Mouse (Mus musculus) forebrain, embryonic 16.5 days (tissue): ENCODE measurements at regions not wholly inside any gene's neighbourhood (a gene's known extent, or its start where the extent isn't known, plus 50 kb on each side); places are given as distances from the start of the nearest gene placed in this dataset.

Experiments used
- ATAC-seq: fragments of 200-750 bp; cut with Nextera tagmentation; 2 replicates; pipeline ENCODE4 v1.8.0; 2017; ENCODE audit warnings: mild to moderate bottlenecking, moderate library complexity
- H3K27ac ChIP-seq: fragments of 300-500 bp; sonication (generic); 2 replicates; pipeline ENCODE4 v1.5.1; 2014; ENCODE audit warnings: low read length, control low read depth
- H3K27me3 ChIP-seq: fragments of 300-500 bp; sonication (generic); replicated peaks from 2 replicates; pipeline ENCODE4 v1.6.1; 2014; ENCODE audit warnings: low read length; ENCODE audit not compliant: control insufficient read depth, insufficient read depth
- H3K36me3 ChIP-seq: fragments of 300-500 bp; sonication (generic); 2 replicates; pipeline ENCODE4 v1.6.1; 2014; ENCODE audit not compliant: control insufficient read depth, insufficient read depth
- H3K4me1 ChIP-seq: fragments of 300-500 bp; sonication (generic); replicated peaks from 2 replicates; pipeline ENCODE4 v1.6.1; 2014; ENCODE audit warnings: low read length; ENCODE audit not compliant: control insufficient read depth, insufficient read depth
- H3K4me2 ChIP-seq: fragments of 300-500 bp; sonication (generic); 2 replicates; pipeline ENCODE4 v1.6.1; 2014; ENCODE audit warnings: mild to moderate bottlenecking, low read length, control low read depth
- H3K4me3 ChIP-seq: fragments of 300-500 bp; sonication (generic); replicated peaks from 2 replicates; pipeline ENCODE4 v1.5.1; 2014; ENCODE audit warnings: mild to moderate bottlenecking, low read length, control low read depth
- H3K9ac ChIP-seq: fragments of 300-500 bp; sonication (generic); replicated peaks from 2 replicates; pipeline ENCODE4 v1.6.1; 2014; ENCODE audit warnings: low read depth, low read length, control low read depth
- H3K9me3 ChIP-seq: fragments of 300-500 bp; sonication (generic); 2 replicates; pipeline ENCODE4 v1.6.1; 2016; ENCODE audit warnings: low read length; ENCODE audit not compliant: control insufficient read depth
- WGBS: fragments of 180-500 bp; shearing (Covaris S2); extraction: QIAGEN DNeasy Blood & Tissue Kit; methylation state at CpG from one replicate; pipeline ENCODE4 v1.1.7; 2014; 5-methylcytosine and 5-hydroxymethylcytosine counted together

- Histone ChIP-seq H3K9ac (no peak overlapping the region), H3K4me2 (no peak overlapping the region), H3K27ac (no peak overlapping the region), H3K27me3 (no peaks in the 10 kb centered on the region), H3K4me1 (no peaks in the 10 kb centered on the region), H3K4me3 (no peak overlapping the region), H3K36me3 (no peaks in the 10 kb centered on the region), H3K9me3 (no peaks in the 10 kb centered on the region)
- peak; percentile 47; the same call in 1 of the 2 replicates for ATAC-seq
- 74% methylated on average over 11 of the region's 11 CpGs for WGBS
Observed at GRCm38 (mm10) chr7:71816138-71816537, 464.9 kb upstream of the Gm10295 start.

GRCm38 (mm10) chr7:71794201-71794600, 442.9 kb upstream of the Gm10295 start:
- Histone ChIP-seq H3K9me3 (no peaks in the 10 kb centered on the region), H3K27me3 (no peaks in the 10 kb centered on the region), H3K27ac (no peak overlapping the region), H3K9ac (no peak overlapping the region), H3K4me2 (no peak overlapping the region), H3K4me1 (no peaks in the 10 kb centered on the region), H3K36me3 (no peaks in the 10 kb centered on the region), H3K4me3 (no peak overlapping the region)
- 59% methylated on average over 7 of the region's 7 CpGs for WGBS
- ATAC-seq, result no peak

GRCm38 (mm10) chr7:71788401-71788800, 437.1 kb upstream of the Gm10295 start:
- H3K9ac ChIP-seq, result no peak overlapping the region
- H3K4me3 ChIP-seq, result no peak overlapping the region
- H3K36me3 ChIP-seq, result no peaks in the 10 kb centered on the region
- ATAC-seq, result no peak
- no peak overlapping the region for H3K4me2 ChIP-seq
- no peaks in the 10 kb centered on the region for H3K9me3 ChIP-seq
- no peak overlapping the region for H3K27ac ChIP-seq
- H3K27me3 ChIP-seq, result no peaks in the 10 kb centered on the region
- no peaks in the 10 kb centered on the region for H3K4me1 ChIP-seq

GRCm38 (mm10) chr7:71782496-71782895, 431.2 kb upstream of the Gm10295 start:
- Histone ChIP-seq H3K27me3 (no peaks in the 10 kb centered on the region), H3K27ac (no peak overlapping the region), H3K4me2 (no peak overlapping the region), H3K4me3 (no peak overlapping the region), H3K4me1 (no peaks in the 10 kb centered on the region), H3K9me3 (no peaks in the 10 kb centered on the region), H3K9ac (no peak overlapping the region), H3K36me3 (no peaks in the 10 kb centered on the region)
- 90% methylated on average over 4 of the region's 4 CpGs for WGBS
- no peak for ATAC-seq

GRCm38 (mm10) chr7:71749886-71750285, 398.6 kb upstream of the Gm10295 start:
- H3K9me3 ChIP-seq, result no peaks in the 10 kb centered on the region
- no peak overlapping the region for H3K4me3 ChIP-seq
- WGBS, result 37% methylated on average over 5 of the region's 5 CpGs
- H3K4me1 ChIP-seq, result no peaks in the 10 kb centered on the region
- no peak for ATAC-seq
- no peaks in the 10 kb centered on the region for H3K27me3 ChIP-seq
- H3K36me3 ChIP-seq, result no peaks in the 10 kb centered on the region
- H3K27ac ChIP-seq, result no peak overlapping the region
- no peak overlapping the region for H3K9ac ChIP-seq
- H3K4me2 ChIP-seq, result no peak overlapping the region

- WGBS, result 51% methylated on average over 7 of the region's 7 CpGs
- no peak overlapping the region for H3K4me2 ChIP-seq
- no peak overlapping the region for H3K9ac ChIP-seq
- ATAC-seq, result peak; percentile 80
- no peaks in the 10 kb centered on the region for H3K36me3 ChIP-seq
- no peak overlapping the region for H3K4me3 ChIP-seq
- no peaks in the 10 kb centered on the region for H3K9me3 ChIP-seq
- H3K4me1 ChIP-seq, result no peaks in the 10 kb centered on the region
- H3K27ac ChIP-seq, result no peak overlapping the region
- no peaks in the 10 kb centered on the region for H3K27me3 ChIP-seq
Observed at GRCm38 (mm10) chr7:71746118-71746897, 395.0 kb upstream of the Gm10295 start.

- no peaks in the 10 kb centered on the region for H3K36me3 ChIP-seq
- H3K27ac ChIP-seq, result no peak overlapping the region
- no peak overlapping the region for H3K4me2 ChIP-seq
- ATAC-seq, result no peak
- H3K27me3 ChIP-seq, result no peaks in the 10 kb centered on the region
- no peaks in the 10 kb centered on the region for H3K9me3 ChIP-seq
- H3K4me1 ChIP-seq, result no peaks in the 10 kb centered on the region
- no peak overlapping the region for H3K4me3 ChIP-seq
- H3K9ac ChIP-seq, result no peak overlapping the region
Observed at GRCm38 (mm10) chr7:71728509-71728908, 377.2 kb upstream of the Gm10295 start.

- H3K4me3 ChIP-seq, result no peak overlapping the region
- WGBS, result 83% methylated on average over 4 of the region's 4 CpGs
- H3K4me2 ChIP-seq, result no peak overlapping the region
- peaks cover 5% of the 10 kb centered on the region; the same call in 1 of the 2 replicates for H3K4me1 ChIP-seq
- no peak for ATAC-seq
- no peak overlapping the region for H3K9ac ChIP-seq
- H3K9me3 ChIP-seq, result no peaks in the 10 kb centered on the region
- H3K27ac ChIP-seq, result no peak overlapping the region
- no peaks in the 10 kb centered on the region for H3K27me3 ChIP-seq
- H3K36me3 ChIP-seq, result no peaks in the 10 kb centered on the region
Observed at GRCm38 (mm10) chr7:71708209-71708608, 356.9 kb upstream of the Gm10295 start.

GRCm38 (mm10) chr7:71706201-71706600, 354.9 kb upstream of the Gm10295 start:
- Histone ChIP-seq H3K9ac (peak overlapping the region; percentile 95; the same call in 1 of the 2 replicates), H3K9me3 (no peaks in the 10 kb centered on the region), H3K4me2 (peak overlapping the region; percentile 86; the same call in 1 of the 2 replicates), H3K27ac (no peak overlapping the region), H3K4me1 (peaks cover 5% of the 10 kb centered on the region; the same call in 1 of the 2 replicates), H3K27me3 (no peaks in the 10 kb centered on the region), H3K4me3 (no peak overlapping the region; the same call in 1 of the 2 replicates), H3K36me3 (no peaks in the 10 kb centered on the region)
- 0 out of 2 replicates have a peak, but pooled peaks have one; percentile 9 for ATAC-seq
- WGBS, result 32% methylated on average over 3 of the region's 3 CpGs
